Mouse (Mus musculus) liver, embryonic 14.5 days (tissue): ENCODE data around the gene Vegfa.

Source experiments
- CTCF ChIP-seq: IDR thresholded peaks from 2 replicates; pipeline ENCODE4 v1.5.1; 2016; ENCODE audit warnings: antibody characterized with exemption, low read depth, control low read depth
- EP300 ChIP-seq: IDR thresholded peaks from 2 replicates; pipeline ENCODE4 v1.6.1; 2016; ENCODE audit warnings: antibody characterized with exemption, low read depth

- TF ChIP-seq CTCF = no peak
- no peak for TF ChIP-seq EP300
These were observed 39.4 kb upstream of the Vegfa start for GRCm38 (mm10) chr17:46071531-46071930.
